Mouse (Mus musculus) heart, postnatal 4 days (tissue): Measurements from ENCODE around the gene Zkscan2. TPM values are rescaled to one million over a fixed set of nuclear protein-coding genes. Genes with fewer than 3 reads are reported as not detected.

ENCODE experiments used
- DNase-seq: peaks from one replicate; pipeline ENCODE4 v3.0.0; 2021
- total RNA-seq, 2 experiments: library from RNA; stranded (reverse); gene quantifications; 2 replicates each; pipeline ENCODE4 v1.2.3; 2021

Zkscan2 gene
- total RNA-seq, 2 experiments from 2014 or later: 1.3 to 1.5 TPM

DNA sequence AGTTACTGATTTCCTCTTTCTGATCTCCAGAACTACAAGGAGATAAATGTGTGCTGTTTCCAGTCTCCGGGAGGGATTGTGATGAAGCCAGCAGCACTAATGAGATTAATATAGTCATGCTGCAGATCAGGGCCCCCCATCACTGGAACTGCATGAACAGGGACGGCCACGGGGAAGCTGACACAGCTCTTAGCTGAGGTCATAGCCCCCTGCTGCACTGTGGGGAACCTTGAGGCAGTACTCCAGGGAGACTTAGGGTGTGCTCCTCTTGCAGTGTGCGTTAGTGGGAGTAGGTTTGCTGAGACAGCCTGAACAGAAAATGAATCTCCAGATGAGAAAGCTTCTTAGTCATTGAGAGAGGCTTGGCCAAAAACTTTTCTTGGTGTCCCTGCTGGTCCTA is 69.0 kb downstream of the Zkscan2 start:
- no peak for DNase-seq

DNA sequence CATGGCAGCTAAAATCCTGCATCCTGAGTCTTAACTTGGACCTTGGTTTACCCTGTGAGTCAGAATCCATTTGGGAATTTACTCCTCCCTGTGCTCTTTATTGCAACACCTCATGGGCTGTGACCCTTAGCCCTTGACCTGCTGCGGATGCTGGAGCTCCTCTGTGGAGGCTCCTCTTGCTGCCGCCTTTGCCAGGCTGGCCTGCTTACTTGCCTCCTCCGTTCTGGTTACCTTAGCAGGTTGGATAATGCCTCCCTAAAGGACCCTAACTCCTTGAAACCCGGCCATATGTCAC is 69.9 kb downstream of the Zkscan2 start:
- no peak for DNase-seq

DNA sequence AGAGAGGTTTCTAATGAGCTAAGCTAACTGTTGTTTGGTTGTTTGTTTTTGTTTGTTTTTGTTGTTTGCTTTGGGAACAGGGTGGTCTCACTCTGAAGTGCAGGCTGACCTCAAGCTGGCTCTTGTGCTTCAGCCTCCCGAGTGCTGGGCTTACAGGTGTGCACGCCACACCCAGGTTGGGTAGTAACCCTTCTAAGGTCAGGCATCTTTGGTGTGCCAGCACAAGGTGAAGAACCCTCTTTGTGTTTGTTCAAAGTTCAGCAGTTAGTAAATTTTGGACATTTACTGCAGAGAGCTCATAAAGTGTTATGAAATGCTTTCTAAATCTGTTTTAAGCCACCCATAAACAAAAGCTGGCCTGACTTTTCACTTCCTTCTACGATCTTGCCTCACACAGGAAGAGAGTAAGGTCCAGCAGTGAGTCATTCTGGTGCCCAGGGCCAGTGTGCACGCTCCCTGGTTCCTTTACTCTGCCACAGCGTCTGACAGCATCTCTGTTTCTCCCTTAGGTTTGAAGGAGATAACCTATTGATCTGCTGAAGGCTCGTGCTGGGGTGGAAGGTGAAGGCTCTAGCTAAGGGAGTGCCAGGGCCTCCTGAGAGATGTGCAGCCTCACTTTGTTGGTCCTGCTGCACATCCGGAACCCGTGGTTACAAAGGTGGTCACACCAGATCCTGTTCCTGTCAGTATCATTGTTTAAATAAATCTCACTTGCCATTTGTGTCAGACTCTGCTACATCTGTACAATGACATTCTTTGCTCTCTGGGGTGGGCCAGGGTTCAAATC is 70.4 kb downstream of the Zkscan2 start:
- no peak for DNase-seq

Other genes starting within 250 kb of the Zkscan2 start
- gene Lcmt1, start 130.7 kb downstream of the Zkscan2 start, total RNA-seq: 10 to 100 TPM; 25.9 to 28.8 TPM
- 10 to 100 TPM; 20.2 to 22.0 TPM for gene Arhgap17, start 130.5 kb downstream of the Zkscan2 start, total RNA-seq
- gene Aqp8, start 38.2 kb downstream of the Zkscan2 start, total RNA-seq: 1 to 10 TPM; 3.2 to 4.8 TPM